Mouse (Mus musculus) CH12.LX (cell line): ENCODE measurements around the gene Zc3h4. TPM values are rescaled to one million over a fixed set of nuclear protein-coding genes. Genes with fewer than 3 reads are reported as not detected.

Experiments used
- DNase-seq: peaks from one replicate; pipeline ENCODE4 v3.0.0-alpha.2; 2013; ENCODE audit errors: extremely low read depth
- H3K27ac ChIP-seq: 2 replicates; pipeline ENCODE4 v1.5.1; 2012; ENCODE audit warnings: low read depth, mild to moderate bottlenecking, control low read depth, moderate library complexity; ENCODE audit not compliant: insufficient read depth
- H3K27me3 ChIP-seq: replicated peaks from 2 replicates; pipeline ENCODE3; 2012; ENCODE audit warnings: inconsistent platforms
- H3K36me3 ChIP-seq, 2 experiments: replicated peaks in 1 of 2; 2 replicates each; pipeline versions ENCODE3 to v1.6.1; 2012; ENCODE audit warnings: inconsistent platforms in 1 of 2, low read length in 1 of 2, mild to moderate bottlenecking in 1 of 2, mixed read lengths in 1 of 2, moderate library complexity in 1 of 2; ENCODE audit not compliant: control insufficient read depth in 1 of 2, insufficient read depth in 1 of 2
- H3K4me1 ChIP-seq, 2 experiments: 2 replicates each; pipeline ENCODE4 v1.6.1; 2012; ENCODE audit warnings: inconsistent platforms in 1 of 2, moderate library complexity in 1 of 2; ENCODE audit not compliant: insufficient read depth in 2 of 2, control insufficient read depth in 1 of 2
- H3K4me2 ChIP-seq: 2 replicates; pipeline ENCODE4 v1.6.1; 2012; ENCODE audit warnings: low read depth, mild to moderate bottlenecking, control low read depth; ENCODE audit not compliant: poor library complexity, insufficient read depth, severe bottlenecking
- H3K4me3 ChIP-seq, 3 experiments: fragments of 150-350 bp in 1 of 3; sonication (generic) in 1 of 3; replicated peaks in 1 of 3; 2 replicates each; pipeline versions ENCODE3 to v1.5.1; 2011 to 2012; ENCODE audit warnings: low read depth in 2 of 3, low read length in 2 of 3, mild to moderate bottlenecking in 2 of 3, moderate library complexity in 2 of 3, control low read depth in 1 of 3, improper control_type of control experiment in 1 of 3, inconsistent platforms in 1 of 3, mixed read lengths in 1 of 3; ENCODE audit not compliant: poor library complexity in 1 of 3
- H3K79me2 ChIP-seq: replicated peaks from 2 replicates; pipeline ENCODE4 v1.6.1; 2012; ENCODE audit warnings: mild to moderate bottlenecking, moderate library complexity; ENCODE audit not compliant: control insufficient read depth, poor library complexity, insufficient read depth, severe bottlenecking; ENCODE audit errors: extremely low read depth
- H3K9ac ChIP-seq: 2 replicates; pipeline ENCODE4 v1.6.1; 2012; ENCODE audit warnings: low read depth, mild to moderate bottlenecking, control low read depth, moderate library complexity; ENCODE audit not compliant: insufficient read depth
- H3K9me3 ChIP-seq: replicated peaks from 2 replicates; pipeline ENCODE3; 2012; ENCODE audit warnings: low read length, inconsistent platforms, mixed read lengths
- BHLHE40 ChIP-seq: IDR thresholded peaks from 2 replicates; pipeline ENCODE4 v1.6.1; 2011; ENCODE audit warnings: mild to moderate bottlenecking, low read depth, low read length, improper control_type of control experiment
- CHD1 ChIP-seq: IDR thresholded peaks from 2 replicates; pipeline ENCODE4 v1.6.1; 2012; ENCODE audit warnings: low read depth, low read length, improper control_type of control experiment, inconsistent platforms
- ELF1 ChIP-seq: IDR thresholded peaks from 2 replicates; pipeline ENCODE4 v1.6.1; 2014; ENCODE audit warnings: low read depth, mild to moderate bottlenecking, inconsistent platforms, low read length, improper control_type of control experiment
- EP300 ChIP-seq: IDR thresholded peaks from 2 replicates; pipeline ENCODE4 v1.6.1; 2011; ENCODE audit warnings: low read length, improper control_type of control experiment
- ETS1 ChIP-seq: conservative IDR thresholded peaks from 2 replicates; pipeline ENCODE4 v1.6.1; 2012; ENCODE audit warnings: low read depth, mild to moderate bottlenecking, inconsistent platforms, low read length, improper control_type of control experiment, moderate library complexity
- GABPA ChIP-seq: IDR thresholded peaks from 2 replicates; pipeline ENCODE4 v1.6.1; 2012; ENCODE audit warnings: low read depth, low read length, improper control_type of control experiment, inconsistent platforms; ENCODE audit not compliant: insufficient replicate concordance
- HCFC1 ChIP-seq: IDR thresholded peaks from 2 replicates; pipeline ENCODE4 v1.6.1; 2012; ENCODE audit warnings: low read depth, mild to moderate bottlenecking, inconsistent platforms, low read length, improper control_type of control experiment
- JUN ChIP-seq: IDR thresholded peaks from 2 replicates; pipeline ENCODE4 v1.6.1; 2011; ENCODE audit warnings: low read depth, mild to moderate bottlenecking, low read length, improper control_type of control experiment, moderate library complexity; ENCODE audit not compliant: insufficient read depth
- JUND ChIP-seq: conservative IDR thresholded peaks from 2 replicates; pipeline ENCODE4 v1.6.1; 2011; ENCODE audit warnings: low read depth, low read length, improper control_type of control experiment
- MAFK ChIP-seq: IDR thresholded peaks from 2 replicates; pipeline ENCODE4 v1.6.1; 2011; ENCODE audit warnings: low read length, improper control_type of control experiment; ENCODE audit not compliant: insufficient replicate concordance
- MAZ ChIP-seq: IDR thresholded peaks from 2 replicates; pipeline ENCODE4 v1.6.1; 2012; ENCODE audit warnings: low read depth, mild to moderate bottlenecking, inconsistent platforms, low read length, improper control_type of control experiment, moderate library complexity
- MEF2A ChIP-seq: IDR thresholded peaks from 2 replicates; pipeline ENCODE4 v1.6.1; 2014; ENCODE audit warnings: low read depth, mild to moderate bottlenecking, inconsistent platforms, low read length, improper control_type of control experiment, borderline replicate concordance
- MYC ChIP-seq: IDR thresholded peaks from 2 replicates; pipeline ENCODE4 v1.6.1; 2011; ENCODE audit warnings: low read depth, mild to moderate bottlenecking, improper control_type of control experiment, low read length
- NELFE ChIP-seq: IDR thresholded peaks from 2 replicates; pipeline ENCODE4 v1.6.1; 2011; ENCODE audit warnings: low read depth, low read length, improper control_type of control experiment
- POLR2A ChIP-seq: IDR thresholded peaks from 2 replicates; pipeline ENCODE4 v1.6.1; 2011; ENCODE audit warnings: low read depth, mild to moderate bottlenecking, improper control_type of control experiment, low read length
- POLR2AphosphoS2 ChIP-seq: IDR thresholded peaks from 2 replicates; pipeline ENCODE4 v1.6.1; 2011; ENCODE audit warnings: low read depth, low read length, improper control_type of control experiment
- RAD21 ChIP-seq: IDR thresholded peaks from 2 replicates; pipeline ENCODE4 v1.6.1; 2011; ENCODE audit warnings: low read depth, mild to moderate bottlenecking, low read length, improper control_type of control experiment, moderate library complexity
- SIN3A ChIP-seq: IDR thresholded peaks from 2 replicates; pipeline ENCODE4 v1.6.1; 2012; ENCODE audit warnings: low read length, improper control_type of control experiment, inconsistent platforms
- SMC3 ChIP-seq: IDR thresholded peaks from 2 replicates; pipeline ENCODE4 v1.6.1; 2011; ENCODE audit warnings: low read depth, low read length, improper control_type of control experiment
- TBP ChIP-seq: conservative IDR thresholded peaks from 2 replicates; pipeline ENCODE4 v1.6.1; 2011; ENCODE audit warnings: low read depth, low read length, improper control_type of control experiment
- TCF12 ChIP-seq: IDR thresholded peaks from 2 replicates; pipeline ENCODE4 v1.6.1; 2014; ENCODE audit warnings: low read depth, mild to moderate bottlenecking, inconsistent platforms, low read length, improper control_type of control experiment
- UBTF ChIP-seq: IDR thresholded peaks from 2 replicates; pipeline ENCODE4 v1.6.1; 2012; ENCODE audit warnings: low read depth, mild to moderate bottlenecking, inconsistent platforms, low read length, improper control_type of control experiment, moderate library complexity
- ZKSCAN1 ChIP-seq: IDR thresholded peaks from 2 replicates; pipeline ENCODE4 v1.6.1; 2012; ENCODE audit warnings: low read depth, inconsistent platforms, low read length, improper control_type of control experiment, borderline replicate concordance
- ZMIZ1 ChIP-seq: IDR thresholded peaks from 2 replicates; pipeline ENCODE4 v1.6.1; 2012; ENCODE audit warnings: low read depth, mild to moderate bottlenecking, inconsistent platforms, low read length, improper control_type of control experiment
- ZNF384 ChIP-seq: IDR thresholded peaks from 2 replicates; pipeline ENCODE4 v1.6.1; 2012; ENCODE audit warnings: low read depth, low read length, improper control_type of control experiment, inconsistent platforms
- dilution Hi-C: fragments of 300-500 bp; cut with MboI; formaldehyde crosslinking; loops from 2 replicates; pipeline ENCODE4 v1.14.3; 2020; ENCODE audit warnings: low sequenced_read_pairs; ENCODE audit not compliant: extremely low pct_unique_long_range_greater_than_20kb, extremely low pct_ligation_motif_present
- in situ Hi-C: fragments of 300-500 bp; cut with MboI; formaldehyde crosslinking; loops from 3 replicates; pipeline ENCODE4 v1.14.3; 2019; ENCODE audit warnings: low sequenced_read_pairs, low pct_ligation_motif_present, low pct_unique_long_range_greater_than_20kb, mixed read lengths
- polyA plus RNA-seq: library from polyadenylated mRNA; unstranded; fragments of >175 nt; gene quantifications from 2 replicates; pipeline ENCODE4 v1.2.1, GENCODE M21; 2012; ENCODE audit warnings: low read depth; ENCODE audit not compliant: insufficient read length
- total RNA-seq, 2 experiments: library from RNA; depleted of rRNA; stranded (reverse); fragments of 300-350 nt in 1 of 2; fragments of >200 nt in 1 of 2; gene quantifications; 2 replicates each; pipeline ENCODE4 v1.2.3; 2012 to 2014

Zc3h4 gene
- total and polyA plus RNA-seq, 3 experiments, result 10.0 to 34.0 (median 30.4) TPM

DNA sequence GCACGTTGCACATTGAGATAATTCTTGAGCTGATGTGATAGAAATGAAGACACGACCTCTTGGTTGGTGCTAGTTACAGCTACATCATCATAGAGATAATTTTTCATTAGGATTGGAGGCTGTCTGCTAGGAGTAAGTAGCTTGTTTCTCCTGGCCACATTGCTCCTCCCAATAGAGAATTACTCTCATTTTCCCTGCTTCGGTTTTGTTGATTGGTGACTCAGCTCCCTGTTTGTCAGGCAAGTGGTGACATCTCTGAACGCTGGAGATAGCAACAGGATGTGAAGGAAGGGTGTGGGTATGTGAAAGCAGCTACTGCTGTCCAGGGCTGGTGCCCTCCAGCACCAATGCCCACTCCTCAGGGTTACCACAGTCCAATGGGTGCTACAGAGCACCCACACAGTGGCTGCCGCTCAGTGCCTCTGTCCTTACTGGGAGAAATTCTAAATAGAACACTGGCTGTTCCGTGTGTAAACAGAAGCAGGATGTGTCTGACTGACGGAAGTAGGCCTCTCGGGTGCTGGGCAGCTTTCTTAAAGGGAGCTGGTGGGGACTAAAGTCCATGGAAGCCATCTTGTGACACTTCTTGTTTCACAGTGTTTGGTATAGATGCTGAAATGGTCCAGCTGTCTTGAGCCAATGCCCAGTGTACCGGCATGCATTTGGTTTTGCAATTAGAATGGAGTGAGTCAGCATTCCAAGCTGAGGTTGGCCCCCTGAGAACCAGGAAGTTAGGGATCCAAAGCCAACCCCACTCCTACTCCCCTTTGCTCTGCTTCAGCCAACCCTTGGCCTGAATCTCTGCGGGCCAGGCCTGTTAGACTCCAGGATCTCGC lies 5.0 kb downstream of the Zc3h4 start:
- Histone ChIP-seq H3K27me3 (no peaks in the 10 kb centered on the region), H3K9me3 (no peaks in the 10 kb centered on the region), H3K9ac (peak overlapping the region; percentile 61), H3K4me2 (peak overlapping the region; percentile 69; the same call in 1 of the 2 replicates), H3K79me2 (peaks cover 51% of the 10 kb centered on the region), H3K27ac (peak overlapping the region; percentile 93), H3K4me3 (peak overlapping the region; percentile 21 to 44 (median 38)), H3K36me3 (peaks cover 4 to 33% of the 10 kb centered on the region in 2 experiments), H3K4me1 (peaks cover 11 to 52% of the 10 kb centered on the region in 2 experiments)
- in situ Hi-C loops (no loop called here), dilution Hi-C loops (no loop called here)
- TF ChIP-seq JUN (no peak), ZNF384 (no peak), MAFK (0 out of 2 replicates have a peak, but pooled peaks have one; percentile 5), ELF1 (peak; percentile 55), MAZ (no peak), NELFE (no peak), CHD1 (peak; percentile 53; the same call in 1 of the 2 replicates), HCFC1 (no peak), ETS1 (0 out of 2 replicates have a peak, but pooled peaks have one; percentile 7), MYC (0 out of 2 replicates have a peak, but pooled peaks have one; percentile 40), SIN3A (no peak), JUND (0 out of 2 replicates have a peak, but pooled peaks have one; percentile 19), POLR2A (peak; percentile 20; the same call in 1 of the 2 replicates), BHLHE40 (0 out of 2 replicates have a peak, but pooled peaks have one; percentile 6), TCF12 (no peak), ZMIZ1 (peak; percentile 41; the same call in 1 of the 2 replicates)
- peak; percentile 50 for DNase-seq

DNA sequence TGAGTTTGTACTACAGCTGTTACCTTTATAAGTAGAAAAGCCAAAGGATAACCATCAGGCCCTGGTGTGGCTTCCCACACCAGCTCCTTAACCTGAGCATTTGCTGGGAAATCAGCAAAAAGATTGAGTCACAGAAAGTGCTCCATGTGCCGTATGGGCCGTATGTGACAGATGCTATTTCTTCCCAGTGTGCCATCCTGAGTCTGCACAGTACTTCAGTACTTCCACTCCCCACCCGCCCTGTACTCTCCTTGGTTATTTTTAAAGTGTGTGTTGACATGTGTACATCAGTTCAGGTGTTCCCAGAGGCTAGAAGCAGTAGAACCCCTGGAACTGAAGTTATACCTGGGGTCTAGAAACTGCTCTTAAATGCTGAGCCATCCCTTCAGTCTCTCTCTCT lies 6.3 kb downstream of the Zc3h4 start:
- peaks cover 15 to 64% of the 10 kb centered on the region in 2 experiments for H3K4me1 ChIP-seq
- in situ Hi-C loops (no loop called here), dilution Hi-C loops (no loop called here)
- H3K9ac ChIP-seq, result no peak overlapping the region
- H3K9me3 ChIP-seq, result no peaks in the 10 kb centered on the region
- H3K4me3 ChIP-seq, result no peak overlapping the region
- H3K36me3 ChIP-seq, result peaks cover 8 to 44% of the 10 kb centered on the region in 2 experiments
- H3K27me3 ChIP-seq, result no peaks in the 10 kb centered on the region
- no peak overlapping the region for H3K4me2 ChIP-seq
- peaks cover 41% of the 10 kb centered on the region for H3K79me2 ChIP-seq
- no peak overlapping the region for H3K27ac ChIP-seq
- no peak for DNase-seq
- TF ChIP-seq TCF12, result no peak
- TF ChIP-seq BHLHE40, result no peak
- no peak for TF ChIP-seq RAD21
- no peak for TF ChIP-seq MAFK
- no peak for TF ChIP-seq EP300
- TF ChIP-seq ZNF384, result no peak
- no peak for TF ChIP-seq ELF1
- TF ChIP-seq TBP, result no peak
- no peak for TF ChIP-seq ZKSCAN1
- no peak for TF ChIP-seq UBTF
- no peak for TF ChIP-seq ETS1
- TF ChIP-seq SMC3, result no peak
- no peak for TF ChIP-seq SIN3A
- TF ChIP-seq POLR2AphosphoS2, result no peak
- TF ChIP-seq MYC, result no peak
- TF ChIP-seq JUND, result no peak
- TF ChIP-seq MAZ, result no peak
- TF ChIP-seq GABPA, result no peak
- TF ChIP-seq MEF2A, result no peak
